ENCODE assay signal across 27 mouse cellular contexts in genomic region chr8:114455302-114455701, GRCm38 (mm10). TPM values are rescaled to one million over a fixed set of nuclear protein-coding genes. Genes with fewer than 3 reads are reported as not detected.
DNase-seq lines count a peak whose midpoint lies in the region; ATAC-seq and TF ChIP-seq lines count a peak whose summit lies in the region.
"Had no signal": no experiment of that assay in that cellular context is flagged by ENCODE, and none has a peak within 500 bp of the region (broad histone marks: within the 10 kb centered on the region; RNA-seq: fewer than 3 reads in every experiment).

No protein-coding gene starts in this region.

- H3K79me2 ChIP-seq in CH12.LX (replicated peaks; ENCODE audit: control insufficient read depth, extremely low read depth, insufficient read depth, poor library complexity, severe bottlenecking), result no peaks in the 10 kb centered on the region

- no peak for TF ChIP-seq EP300 in CH12.LX (IDR thresholded peaks at IDR 0.05; ENCODE audit: low read length)

- no peak for TF ChIP-seq CTCF in gastrocnemius, adult 2 months (IDR thresholded peaks at IDR 0.05)
- TF ChIP-seq CTCF in CH12.LX (conservative IDR thresholded peaks at IDR 0.05 in 1 of 2, IDR thresholded peaks at IDR 0.05 in 1 of 2; ENCODE audit: low read depth in 2 of 2, low read length in 2 of 2), result no peak

- H3K27me3 ChIP-seq in heart, embryonic 13.5 days (replicated peaks), result no peaks in the 10 kb centered on the region
- H3K27me3 ChIP-seq in heart, embryonic 16.5 days (ENCODE audit: control insufficient read depth, insufficient read depth, low read length), result no peaks in the 10 kb centered on the region
- no peaks in the 10 kb centered on the region for H3K27me3 ChIP-seq in CH12.LX (replicated peaks)

- dilution Hi-C loops in CH12.LX (cut with MboI; ENCODE audit: extremely low pct_ligation_motif_present, extremely low pct_unique_long_range_greater_than_20kb, low sequenced_read_pairs), result no loop called here

- no peak overlapping the region for H3K9ac ChIP-seq in heart, embryonic 13.5 days
- no peak overlapping the region for H3K9ac ChIP-seq in heart, embryonic 16.5 days (ENCODE audit: low read length)
- no peak overlapping the region for H3K9ac ChIP-seq in CH12.LX (ENCODE audit: insufficient read depth, low read depth)
- H3K9ac ChIP-seq: forebrain, postnatal 0 days; hindbrain, embryonic 14.5 days had no signal

- TF ChIP-seq RAD21 in CH12.LX (IDR thresholded peaks at IDR 0.05; ENCODE audit: low read depth, low read length), result no peak

- TF ChIP-seq POLR2A in CH12.LX (IDR thresholded peaks at IDR 0.05; ENCODE audit: low read depth, low read length), result no peak

- in situ Hi-C loops in CH12.LX (cut with MboI; ENCODE audit: low pct_ligation_motif_present, low pct_unique_long_range_greater_than_20kb, low sequenced_read_pairs), result loop anchor here (25.0 kb wide), 1 partner anchor 1982 kb away; no protein-coding TSS in a partner anchor

- no peaks in the 10 kb centered on the region for H3K9me3 ChIP-seq in heart, embryonic 13.5 days
- no peaks in the 10 kb centered on the region for H3K9me3 ChIP-seq in heart, embryonic 16.5 days (replicated peaks; ENCODE audit: control insufficient read depth, low read length)
- no peaks in the 10 kb centered on the region for H3K9me3 ChIP-seq in CH12.LX (replicated peaks; ENCODE audit: low read length)

- WGBS in heart, embryonic 13.5 days, result 86% methylated on average over 8 of the region's 8 CpGs
- 88% methylated on average over 8 of the region's 8 CpGs for WGBS in heart, embryonic 16.5 days

- no peak for DNase-seq in gastrocnemius, adult 2 months
- no peak for DNase-seq in gastrocnemius, adult 18-20 months (ENCODE audit: low spot score)
- DNase-seq in heart, postnatal 10 days, result no peak
- no peak for DNase-seq in heart, postnatal 25 days (ENCODE audit: low spot score)
- DNase-seq in CH12.LX (ENCODE audit: extremely low read depth), result no peak
- no peak for DNase-seq in adrenal gland, postnatal 25 days
- DNase-seq: adrenal gland, adult 8-10 months; adrenal gland, postnatal 36 days; forebrain, postnatal 0 days; gastrocnemius, postnatal 10 days; gastrocnemius, postnatal 36 days; kidney, adult 18-20 months; kidney, adult 9 months had no signal

- H3K27ac ChIP-seq in gastrocnemius, adult 2 months, result peak overlapping the region; percentile 86; the same call in 1 of the 2 replicates
- H3K27ac ChIP-seq in heart, embryonic 13.5 days (replicated peaks), result peak overlapping the region; percentile 87; the same call in 1 of the 2 replicates
- H3K27ac ChIP-seq in heart, embryonic 16.5 days (ENCODE audit: low read length), result peak overlapping the region; percentile 90; the same call in 1 of the 2 replicates
- H3K27ac ChIP-seq in CH12.LX (ENCODE audit: insufficient read depth, low read depth), result no peak overlapping the region
- H3K27ac ChIP-seq: hindbrain, embryonic 14.5 days; hindbrain, postnatal 0 days had no signal

- intact Hi-C loops in gastrocnemius, adult 2 months (cut with DNase I), result loop anchor here (10.0 kb wide), 2 partner anchors 319 to 1249 kb away; partner anchors contain the start of gene Maf
- intact Hi-C loops in heart, postnatal 10 days (cut with DNase I), result no loop called here
- intact Hi-C loops in heart, postnatal 25 days (cut with DNase I), result loop anchor here (5.0 to 10.0 kb wide), 2 partner anchors 319 to 517 kb away; no protein-coding TSS in a partner anchor

- peaks cover 33% of the 10 kb centered on the region for H3K4me1 ChIP-seq in heart, embryonic 13.5 days
- peaks cover 17% of the 10 kb centered on the region for H3K4me1 ChIP-seq in heart, embryonic 16.5 days (ENCODE audit: control insufficient read depth, insufficient read depth, low read length)
- peaks cover 0 to 11% of the 10 kb centered on the region in 2 experiments; a peak in 2 of 4 replicates for H3K4me1 ChIP-seq in CH12.LX (ENCODE audit: control insufficient read depth in 1 of 2, insufficient read depth in 2 of 2)

- H3K36me3 ChIP-seq in heart, embryonic 13.5 days, result no peaks in the 10 kb centered on the region
- peaks cover 2% of the 10 kb centered on the region; the same call in 1 of the 2 replicates for H3K36me3 ChIP-seq in heart, embryonic 16.5 days (ENCODE audit: control insufficient read depth, insufficient read depth)
- peaks cover 10 to 73% of the 10 kb centered on the region in 2 experiments for H3K36me3 ChIP-seq in CH12.LX (replicated peaks in 1 of 2; ENCODE audit: control insufficient read depth in 1 of 2, insufficient read depth in 1 of 2, low read length in 1 of 2)

- no peak overlapping the region for H3K4me3 ChIP-seq in gastrocnemius, adult 2 months
- no peak overlapping the region for H3K4me3 ChIP-seq in heart, embryonic 13.5 days
- no peak overlapping the region for H3K4me3 ChIP-seq in heart, embryonic 16.5 days (ENCODE audit: low read length)
- no peak overlapping the region for H3K4me3 ChIP-seq in CH12.LX (replicated peaks in 1 of 3; ENCODE audit: low read depth in 2 of 3, low read length in 2 of 3, poor library complexity in 1 of 3)

- no peak overlapping the region; the same call in 1 of the 2 replicates for H3K4me2 ChIP-seq in heart, embryonic 13.5 days
- H3K4me2 ChIP-seq in heart, embryonic 16.5 days (ENCODE audit: low read depth, low read length), result peak overlapping the region; percentile 55; the same call in 1 of the 2 replicates
- H3K4me2 ChIP-seq in CH12.LX (ENCODE audit: insufficient read depth, low read depth, poor library complexity, severe bottlenecking), result no peak overlapping the region
- H3K4me2 ChIP-seq: hindbrain, embryonic 14.5 days had no signal

- no peak for ATAC-seq in heart, embryonic 13.5 days (ENCODE audit: extremely low read depth, insufficient number of reproducible peaks, low FRiP score, low TSS enrichment)
- ATAC-seq in heart, embryonic 16.5 days (replicated peaks; ENCODE audit: extremely low read depth, insufficient read depth, low FRiP score), result no peak
- ATAC-seq: activated CD4-positive, CD25-positive, alpha-beta regulatory T cell, adult 4 months; forebrain, embryonic 14.5 days; hindbrain, postnatal 0 days; inflammation-experienced regulatory T-cells, adult 6 months had no signal

TF ChIP-seq in CH12.LX, 34 proteins besides CTCF, POLR2A, EP300 and RAD21:
- TF ChIP-seq IRF4 (IDR thresholded peaks at IDR 0.05; ENCODE audit: low read depth, low read length) (no peak), MAFK (IDR thresholded peaks at IDR 0.05; ENCODE audit: insufficient replicate concordance, low read length) (peak; percentile 85), MAX (IDR thresholded peaks at IDR 0.05; ENCODE audit: low read length) (no peak)

RNA-seq across cellular contexts. Expression of gene Wwox, which starts 15.8 kb away (rescaled TPM):
- total RNA-seq in gastrocnemius, adult 2 months (2021), result 1 to 10 TPM; 5.9 to 9.0 TPM
- total RNA-seq in gastrocnemius, adult 18-20 months (2021), result 1 to 10 TPM; 5.6 to 6.1 TPM
- 9.0 and 9.9 TPM in 2 replicates for polyA plus RNA-seq in heart, embryonic 13.5 days (2015; fragmentation: Nextera tagmentation; extraction: Ambion mirVana)
- 1 to 10 TPM; 7.4 to 8.1 TPM for total RNA-seq in heart, postnatal 10 days (2021)
- polyA plus RNA-seq in heart, embryonic 16.5 days (2015; fragmentation: Nextera tagmentation; extraction: Ambion mirVana), result 12.8 and 14.1 TPM in 2 replicates
- 1 to 10 TPM; 3.9 to 4.0 TPM for total RNA-seq in heart, postnatal 25 days (2021)
- 7.3 and 9.1 TPM in 2 replicates for total RNA-seq in CH12.LX (2012; rRNA removed)
- total RNA-seq in CH12.LX (2014; rRNA removed), result 7.8 and 9.3 TPM in 2 replicates
- 11.5 and 12.6 TPM in 2 replicates for polyA plus RNA-seq in CH12.LX (2012; ENCODE audit: insufficient read length, low read depth)
- 31.3 and 37.2 TPM in 2 replicates for total RNA-seq in adrenal gland, postnatal 25 days (2021)

RNA-seq across cellular contexts. Expression of gene Clec3a, which starts 37.4 kb away (rescaled TPM):
- total RNA-seq in gastrocnemius, adult 2 months (2021), result not detected
- not detected for total RNA-seq in gastrocnemius, adult 18-20 months (2021)
- not detected in 2 replicates for polyA plus RNA-seq in heart, embryonic 13.5 days (2015; fragmentation: Nextera tagmentation; extraction: Ambion mirVana)
- not detected for total RNA-seq in heart, postnatal 10 days (2021)
- polyA plus RNA-seq in heart, embryonic 16.5 days (2015; fragmentation: Nextera tagmentation; extraction: Ambion mirVana), result not detected in 2 replicates
- under 1 TPM; 0.78 to 0.98 TPM for total RNA-seq in heart, postnatal 25 days (2021)
- total RNA-seq in CH12.LX (2012; rRNA removed) (not detected in 2 replicates), CH12.LX (2014; rRNA removed) (not detected in 2 replicates)
- not detected in 2 replicates for polyA plus RNA-seq in CH12.LX (2012; ENCODE audit: insufficient read length, low read depth)
- not detected in 2 replicates for total RNA-seq in adrenal gland, postnatal 25 days (2021)
- total RNA-seq: adrenal gland, adult 8-10 months; adrenal gland, postnatal 36 days; gastrocnemius, postnatal 10 days; gastrocnemius, postnatal 36 days; granulocyte monocyte progenitor cell, adult 5-6 weeks had no signal
- polyA plus RNA-seq: activated CD4-positive, CD25-positive, alpha-beta regulatory T cell, adult 4 months; embryonic facial prominence, embryonic 11.5 days; forebrain, embryonic 11.5 days; forebrain, embryonic 14.5 days; forebrain, postnatal 0 days; frontal cortex, adult 2 months; heart, embryonic 11.5 days; hindbrain, embryonic 11.5 days; hindbrain, embryonic 14.5 days; hindbrain, postnatal 0 days; inflammation-experienced regulatory T-cells, adult 6 months; intestine, embryonic 16.5 days had no signal
